ENCODE assay signal across 8 mouse cellular contexts in genomic region chr3:93555878-93556254, GRCm38 (mm10). TPM values are rescaled to one million over a fixed set of nuclear protein-coding genes. Genes with fewer than 3 reads are reported as not detected.
DNase-seq lines count a peak whose midpoint lies in the region; ATAC-seq and TF ChIP-seq lines count a peak whose summit lies in the region.

No protein-coding gene starts in this region.

- no peaks in the 10 kb centered on the region for H3K9me3 ChIP-seq in E14TG2a.4 (ENCODE audit: low read length)
- no peaks in the 10 kb centered on the region for H3K9me3 ChIP-seq in forebrain, embryonic 12.5 days
- no peaks in the 10 kb centered on the region for H3K9me3 ChIP-seq in limb, embryonic 11.5 days (ENCODE audit: control insufficient read depth, low read length)
- no peaks in the 10 kb centered on the region for H3K9me3 ChIP-seq in midbrain, embryonic 10.5 days (replicated peaks)

- peak; percentile 85 for DNase-seq in adipocyte (ENCODE audit: low spot score)
- DNase-seq in heart, postnatal 36 days, result peak; percentile 65 to 69
- DNase-seq in limb, embryonic 11.5 days (ENCODE audit: low spot score), result no peak
- DNase-seq in midbrain, embryonic 10.5 days (ENCODE audit: low spot score), result peak; percentile 36
- DNase-seq in B cell, adult 2 months, result no peak
- no peak for DNase-seq in layer of hippocampus, postnatal 10 days (ENCODE audit: low spot score in 2 of 2)

- H3K4me1 ChIP-seq in E14TG2a.4 (replicated peaks; ENCODE audit: low read depth, low read length), result peaks cover 56% of the 10 kb centered on the region
- H3K4me1 ChIP-seq in forebrain, embryonic 12.5 days, result peaks cover 10% of the 10 kb centered on the region
- no peaks in the 10 kb centered on the region for H3K4me1 ChIP-seq in limb, embryonic 11.5 days (ENCODE audit: control insufficient read depth, insufficient read depth, low read length)
- peaks cover 17% of the 10 kb centered on the region for H3K4me1 ChIP-seq in midbrain, embryonic 10.5 days

- peak overlapping the region; percentile 82 for H3K4me3 ChIP-seq in E14TG2a.4 (replicated peaks; ENCODE audit: low read length)
- peak overlapping the region; percentile 56 for H3K4me3 ChIP-seq in forebrain, embryonic 12.5 days (replicated peaks)
- no peak overlapping the region; the same call in 1 of the 2 replicates for H3K4me3 ChIP-seq in limb, embryonic 11.5 days (ENCODE audit: low read depth, low read length)
- peak overlapping the region; percentile 66 for H3K4me3 ChIP-seq in midbrain, embryonic 10.5 days

- intact Hi-C loops in heart, postnatal 36 days (cut with DNase I), result loop anchor here (1.0 to 2.0 kb wide), 2 partner anchors 12 to 41 kb away; no protein-coding TSS in a partner anchor

- H3K27ac ChIP-seq in forebrain, embryonic 12.5 days, result 0 out of 2 replicates have a peak overlapping the region, but pooled peaks have one; percentile 25
- H3K27ac ChIP-seq in limb, embryonic 11.5 days (replicated peaks; ENCODE audit: low read depth, low read length), result no peak overlapping the region
- H3K27ac ChIP-seq in midbrain, embryonic 10.5 days (replicated peaks), result peak overlapping the region; percentile 85; the same call in 1 of the 2 replicates

- H3K36me3 ChIP-seq in E14TG2a.4 (ENCODE audit: insufficient read depth, low read length), result peaks cover 11% of the 10 kb centered on the region
- H3K36me3 ChIP-seq in forebrain, embryonic 12.5 days (replicated peaks), result no peaks in the 10 kb centered on the region
- no peaks in the 10 kb centered on the region for H3K36me3 ChIP-seq in limb, embryonic 11.5 days (ENCODE audit: control insufficient read depth, insufficient read depth, low read length)
- H3K36me3 ChIP-seq in midbrain, embryonic 10.5 days, result no peaks in the 10 kb centered on the region

- H3K4me2 ChIP-seq in forebrain, embryonic 12.5 days, result peak overlapping the region; percentile 90
- peak overlapping the region; percentile 88 for H3K4me2 ChIP-seq in limb, embryonic 11.5 days (ENCODE audit: low read depth, severe bottlenecking)

- WGBS in forebrain, embryonic 12.5 days, result 33% methylated on average over 2 of the region's 2 CpGs
- 30% methylated on average over 2 of the region's 2 CpGs for WGBS in limb, embryonic 11.5 days
- 49% methylated on average over 2 of the region's 2 CpGs for WGBS in midbrain, embryonic 10.5 days

- peak overlapping the region; percentile 69; the same call in 1 of the 2 replicates for H3K9ac ChIP-seq in forebrain, embryonic 12.5 days
- H3K9ac ChIP-seq in limb, embryonic 11.5 days (ENCODE audit: low read length), result no peak overlapping the region

- no peak for TF ChIP-seq CTCF in E14TG2a.4 (conservative IDR thresholded peaks at IDR 0.05; ENCODE audit: low read length)

- 0 out of 2 replicates have a peak, but pooled peaks have one; percentile 47 for ATAC-seq in forebrain, embryonic 12.5 days (ENCODE audit: low FRiP score)
- ATAC-seq in limb, embryonic 11.5 days (ENCODE audit: insufficient number of reproducible peaks, low FRiP score, low TSS enrichment, low read depth), result 0 out of 2 replicates have a peak, but pooled peaks have one; percentile 22

- H3K27me3 ChIP-seq in E14TG2a.4 (ENCODE audit: insufficient read depth, low read length), result no peaks in the 10 kb centered on the region
- H3K27me3 ChIP-seq in forebrain, embryonic 12.5 days, result peaks cover 10% of the 10 kb centered on the region
- no peaks in the 10 kb centered on the region for H3K27me3 ChIP-seq in limb, embryonic 11.5 days (ENCODE audit: control insufficient read depth, insufficient read depth, low read length)
- peaks cover 25% of the 10 kb centered on the region for H3K27me3 ChIP-seq in midbrain, embryonic 10.5 days (ENCODE audit: low read depth, poor library complexity, severe bottlenecking)

RNA-seq across cellular contexts. Expression of gene S100a10, which starts 1.0 kb away (rescaled TPM):
- 108 and 148 TPM in 2 replicates for polyA plus RNA-seq in forebrain, embryonic 12.5 days (2016; fragmentation: Nextera tagmentation; extraction: Ambion mirVana)
- 100 to 1,000 TPM in 1 of 2 experiments, 10 to 100 TPM in 1; 87.6 to 103 TPM for total RNA-seq in heart, postnatal 36 days (2021)
- 89.9 and 96.3 TPM in 2 replicates for polyA plus RNA-seq in limb, embryonic 11.5 days (2014; fragmentation: Nextera tagmentation; extraction: Ambion mirVana)
- polyA plus RNA-seq in midbrain, embryonic 10.5 days (2016; fragmentation: Nextera tagmentation; extraction: Ambion mirVana), result 153 and 169 TPM in 2 replicates
- 10 to 100 TPM; 66.3 to 71.8 TPM for total RNA-seq in layer of hippocampus, postnatal 10 days (2021)

RNA-seq across cellular contexts. Expression of gene S100a11, which starts 35.6 kb away (rescaled TPM):
- 251 and 342 TPM in 2 replicates for polyA plus RNA-seq in forebrain, embryonic 12.5 days (2016; fragmentation: Nextera tagmentation; extraction: Ambion mirVana)
- total RNA-seq in heart, postnatal 36 days (2021), result 10 to 100 TPM; 75.4 to 89.0 TPM
- polyA plus RNA-seq in limb, embryonic 11.5 days (2014; fragmentation: Nextera tagmentation; extraction: Ambion mirVana), result 410 and 448 TPM in 2 replicates
- 245 and 305 TPM in 2 replicates for polyA plus RNA-seq in midbrain, embryonic 10.5 days (2016; fragmentation: Nextera tagmentation; extraction: Ambion mirVana)
- 10 to 100 TPM; 16.1 to 20.2 TPM for total RNA-seq in layer of hippocampus, postnatal 10 days (2021)

Comparison
In these comparisons a context has a peak if more than half of its experiments do, and no peak if none do; other contexts are left out.
1. DNase-seq: peak in adipocyte (single experiment), heart, postnatal 36 days (2 of 2) and midbrain, embryonic 10.5 days (single experiment); none in limb, embryonic 11.5 days (single experiment), B cell, adult 2 months (0 of 2) and layer of hippocampus, postnatal 10 days (0 of 2).